Mouse (Mus musculus) cerebral cortex, adult 2 months (tissue): ENCODE measurements around the gene D13Ertd608e.

Experiments used
- WGBS: fragments of 180-500 bp; shearing (Covaris S2); methylation state at CpG from one replicate; pipeline ENCODE4 v1.1.7; 2018; 5-methylcytosine and 5-hydroxymethylcytosine counted together

The D13Ertd608e gene

DNA sequence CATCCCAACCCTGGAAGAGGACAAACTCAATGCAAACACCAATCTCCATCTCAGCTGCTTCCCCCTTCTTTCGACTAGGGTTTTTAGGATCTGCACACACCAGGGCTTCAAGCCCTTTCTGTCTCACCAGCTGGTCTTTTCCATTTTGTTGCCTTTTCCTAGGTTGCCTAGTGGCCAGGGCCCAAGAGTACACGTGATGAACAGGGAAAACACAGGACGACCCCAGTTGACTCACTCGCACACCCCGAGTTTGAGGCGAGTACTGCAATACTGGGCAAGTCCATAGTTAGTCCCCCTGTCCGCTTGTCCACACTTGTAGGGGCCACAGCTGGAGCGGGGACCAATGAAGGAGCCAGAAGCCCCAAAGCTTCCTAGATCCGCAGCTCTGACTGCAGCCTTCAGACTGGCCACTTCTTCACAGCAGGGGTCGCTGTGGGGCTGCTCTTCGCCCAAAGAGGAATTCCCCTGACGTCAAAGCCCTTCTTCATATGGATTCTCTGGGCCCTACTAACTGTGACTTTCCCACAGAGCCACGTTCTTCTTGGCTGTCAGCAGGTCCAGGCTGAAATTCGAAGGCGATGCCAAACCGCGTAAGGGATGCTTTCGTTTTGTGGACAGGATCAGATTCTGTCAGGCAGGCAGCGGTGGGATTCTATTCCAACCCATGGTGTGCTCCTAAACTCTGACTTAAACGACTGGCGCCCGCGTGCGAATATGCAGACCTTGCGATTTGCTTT, at the start of gene D13Ertd608e:
TSS of gene D13Ertd608e (plus strand) at position 687 of the 737 bp plus-strand sequence.
- 15% methylated on average over 19 of the region's 25 CpGs for WGBS

DNA sequence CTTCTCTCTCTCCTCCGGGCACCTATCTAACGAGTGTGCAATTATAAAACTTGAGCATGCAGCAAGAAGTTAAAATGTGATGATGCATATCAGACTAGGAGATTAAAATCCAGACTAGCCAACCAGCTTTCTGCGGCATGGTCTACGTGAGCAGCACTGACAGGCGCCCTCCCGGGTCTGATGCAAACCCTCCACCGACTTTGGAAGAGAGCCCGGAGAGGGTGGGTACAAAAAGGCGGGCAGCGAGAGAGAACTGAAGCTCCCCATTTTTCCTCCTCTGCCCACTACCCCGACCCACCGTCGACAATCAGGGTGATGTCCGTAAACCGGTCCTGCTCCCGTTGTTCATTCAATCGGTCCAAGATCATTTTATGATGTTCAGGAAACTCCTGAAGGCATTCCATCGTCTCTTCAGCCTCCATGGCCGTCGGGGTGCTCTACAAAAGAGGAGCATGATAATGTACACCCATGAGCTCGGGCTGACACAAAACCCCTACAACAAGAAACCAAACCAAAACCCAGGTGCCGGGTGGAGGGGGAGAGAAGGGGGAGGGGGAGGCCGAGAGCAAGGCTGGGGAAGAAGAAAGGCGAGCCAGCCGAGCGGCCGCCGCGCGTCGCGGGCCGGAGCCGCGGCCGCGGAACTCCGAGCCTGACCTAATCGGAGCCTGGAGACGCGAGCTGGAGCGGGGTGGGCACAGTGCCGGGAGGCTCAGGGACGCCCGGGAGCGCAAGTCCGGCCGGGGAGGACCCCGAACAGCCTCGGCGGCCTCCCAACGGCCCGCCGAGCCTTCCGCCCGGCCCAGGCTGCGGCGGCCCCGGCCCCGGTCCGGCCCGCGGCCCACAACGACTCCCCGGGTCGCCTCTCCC, 45.7 kb upstream of the D13Ertd608e start:
- WGBS, result under 1% methylated on average over 57 of the region's 66 CpGs

- under 1% methylated on average over 83 of the region's 86 CpGs for WGBS
Measured at GRCm38 (mm10) chr13:119790761-119791579, 44.8 kb upstream of the D13Ertd608e start, which contains the start of gene Zfp131. Gene Zfp131, minus strand, starts transcription at chr13:119790889.

DNA sequence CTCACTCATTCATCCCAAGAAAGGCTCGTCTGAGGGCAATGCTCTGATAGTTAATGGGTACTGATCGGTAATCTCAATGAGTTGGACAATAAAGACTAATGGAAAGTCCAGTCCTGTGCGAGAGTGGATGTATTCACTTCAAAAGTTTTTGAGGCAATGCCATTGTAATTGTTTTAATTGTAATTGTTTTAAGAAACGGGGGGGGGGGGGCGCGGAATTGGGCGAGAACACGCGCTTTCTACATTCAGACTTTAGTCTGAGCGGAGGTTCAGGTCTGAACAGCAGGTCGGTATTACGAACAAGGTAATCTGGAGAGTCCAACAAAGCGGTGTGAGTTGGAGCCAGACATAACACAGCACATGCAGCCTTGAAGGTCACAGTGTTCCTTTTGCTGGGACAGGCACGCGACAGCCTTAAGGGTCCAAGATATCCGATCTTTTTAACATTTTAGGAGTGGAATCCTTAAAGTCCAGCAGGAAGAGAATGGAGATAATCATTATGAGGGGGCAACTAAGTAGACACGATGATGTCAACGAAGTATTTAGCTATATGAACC, 44.1 kb upstream of the D13Ertd608e start:
- 6% methylated on average over 18 of the region's 18 CpGs for WGBS

DNA sequence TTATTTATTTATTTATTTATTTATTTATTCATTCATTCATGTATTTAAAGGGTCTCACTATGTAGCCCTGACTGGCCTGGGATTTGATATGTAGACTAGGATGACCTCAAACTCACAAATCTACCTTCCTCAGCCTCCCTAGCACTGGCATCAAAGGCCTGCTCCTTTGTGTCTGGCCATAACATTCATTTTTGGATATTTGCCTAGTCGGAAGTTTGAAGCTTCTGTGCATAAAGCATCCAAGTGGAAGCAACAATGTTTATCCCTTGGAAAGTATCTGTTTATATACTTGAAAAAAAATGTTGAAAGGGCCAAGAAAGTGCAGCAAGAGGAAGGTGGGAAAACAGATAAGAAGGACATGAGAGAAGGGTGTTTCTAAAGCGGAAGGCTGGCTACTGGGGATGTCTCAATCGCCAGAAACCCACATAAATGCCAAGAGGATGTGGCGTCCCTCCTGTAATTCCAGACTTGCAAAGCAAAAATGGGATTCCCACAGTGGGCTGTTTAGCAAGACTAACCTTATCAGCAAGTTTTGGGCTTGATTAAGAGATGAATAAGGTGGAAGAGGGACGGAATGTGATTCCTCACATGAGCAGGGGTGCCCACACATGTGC, 42.9 kb upstream of the D13Ertd608e start:
- 71% methylated on average over 5 of the region's 5 CpGs for WGBS

DNA sequence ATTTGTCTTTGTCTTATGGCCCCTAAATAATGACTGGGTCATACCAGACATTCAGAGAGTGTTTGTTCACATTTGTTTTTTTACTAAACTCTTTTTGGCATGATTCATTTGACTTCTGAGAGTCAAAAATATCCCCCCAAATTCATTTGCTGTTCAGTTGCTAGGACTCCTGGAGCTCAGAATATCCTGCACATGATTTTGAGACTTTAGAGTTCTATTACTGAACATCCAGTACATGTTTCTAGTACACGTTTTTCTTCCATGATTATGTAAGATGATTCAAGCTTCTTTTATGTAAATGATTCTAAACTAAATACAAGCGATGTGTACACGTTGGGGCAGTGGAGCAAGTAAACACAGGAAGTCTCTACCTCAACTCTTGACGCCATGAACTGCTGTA, 38.1 kb upstream of the D13Ertd608e start:
- WGBS, result 39% methylated on average over 4 of the region's 4 CpGs

DNA sequence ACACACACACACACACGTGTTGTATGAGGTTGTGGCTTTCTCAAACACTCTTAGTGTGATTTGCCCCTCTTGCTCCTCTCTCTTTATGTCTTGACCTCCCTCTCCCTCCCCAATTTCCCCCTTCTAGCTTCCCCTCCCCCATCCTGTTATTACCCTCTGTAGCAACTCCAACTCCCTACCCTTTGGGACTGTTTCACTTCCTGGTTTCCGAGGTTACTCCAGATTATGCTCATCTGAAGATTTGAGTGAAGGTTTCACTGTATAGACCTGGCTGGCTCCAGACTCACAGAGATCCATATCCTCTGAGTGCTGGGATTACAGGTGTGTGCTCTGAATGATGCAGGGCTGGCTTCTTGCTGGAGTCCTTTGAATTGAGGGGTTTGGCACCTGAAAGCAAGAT, 26.9 kb upstream of the D13Ertd608e start:
- WGBS, result 78% methylated on average over 2 of the region's 2 CpGs

GRCm38 (mm10) chr13:119810031-119810430, 25.8 kb upstream of the D13Ertd608e start:
- 86% methylated on average over 9 of the region's 9 CpGs for WGBS

GRCm38 (mm10) chr13:119816798-119817197, 19.0 kb upstream of the D13Ertd608e start:
- 64% methylated on average over 8 of the region's 8 CpGs for WGBS

GRCm38 (mm10) chr13:119817579-119818206, 18.1 kb upstream of the D13Ertd608e start:
- 45% methylated on average over 2 of the region's 2 CpGs for WGBS

DNA sequence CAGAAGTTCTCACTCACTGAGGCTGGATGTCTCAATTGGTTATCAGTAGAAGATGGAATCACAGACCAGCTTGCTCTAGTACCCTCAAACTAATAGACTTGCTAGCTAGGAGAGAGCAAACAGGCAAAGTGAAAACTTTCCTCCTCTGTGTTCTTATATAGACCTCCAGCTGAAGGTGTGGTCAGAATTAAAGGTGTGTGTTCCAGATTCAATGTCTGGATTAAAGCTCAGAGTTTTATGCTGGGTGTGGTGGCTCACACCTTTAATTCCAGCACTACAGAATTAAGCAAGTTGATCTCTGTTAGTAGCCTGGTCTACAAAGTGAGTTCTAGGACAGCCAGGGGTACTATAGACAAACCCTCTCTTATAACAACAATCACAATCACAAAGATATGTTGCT, 5.7 kb upstream of the D13Ertd608e start, which contains the start of gene AF067063:
TSS of gene AF067063 (minus strand) at position 101 of the 400 bp plus-strand sequence.

GRCm38 (mm10) chr13:119836324-119836811, 562 bp downstream of the D13Ertd608e start:
- WGBS, result 7% methylated on average over 23 of the region's 23 CpGs

- 22% methylated on average over 14 of the region's 23 CpGs for WGBS
Measured at GRCm38 (mm10) chr13:119837719-119838337, 2.0 kb downstream of the D13Ertd608e start.

DNA sequence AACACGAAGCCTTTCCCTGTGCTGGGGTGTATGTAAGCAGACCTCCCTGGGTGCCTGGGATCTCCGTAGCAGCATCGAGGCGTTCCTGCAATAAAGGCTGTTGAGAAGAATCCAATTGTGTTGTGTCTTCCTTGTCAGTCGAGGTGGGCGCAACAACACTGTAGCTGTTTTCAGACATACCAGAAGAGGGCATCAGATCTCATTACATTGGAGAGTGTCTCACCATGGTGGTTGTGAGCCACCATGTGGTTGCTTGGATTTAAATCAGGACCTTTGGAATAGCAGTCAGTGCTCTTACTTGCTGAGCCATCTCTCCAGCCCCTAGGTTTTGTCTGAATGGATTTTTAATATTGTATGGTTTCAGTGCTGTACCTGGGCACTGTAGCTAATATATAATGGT, 4.2 kb downstream of the D13Ertd608e start:
- WGBS, result 25% methylated on average over 6 of the region's 6 CpGs

- no CpG with 5 or more reads among the region's 6 CpGs for WGBS
Measured at GRCm38 (mm10) chr13:119862399-119862798, 26.6 kb downstream of the D13Ertd608e start.

GRCm38 (mm10) chr13:119864395-119864999, 28.7 kb downstream of the D13Ertd608e start:
- 78% methylated on average over 6 of the region's 7 CpGs for whole genome bisulfite sequencing

- WGBS, result 37% methylated on average over 4 of the region's 4 CpGs
Measured at GRCm38 (mm10) chr13:119886896-119887295, 51.1 kb downstream of the D13Ertd608e start.

GRCm38 (mm10) chr13:119894685-119895084, 58.9 kb downstream of the D13Ertd608e start, which contains the start of gene Tcstv1:
Gene Tcstv1, minus strand, starts transcription at chr13:119894785.
- 83% methylated on average over 3 of the region's 3 CpGs for WGBS
